Mouse (Mus musculus) heart, embryonic 15.5 days (tissue): ENCODE measurements at regions not wholly inside any gene's neighbourhood (a gene's known extent, or its start where the extent isn't known, plus 50 kb on each side); places are given as distances from the start of the nearest gene placed in this dataset.

ENCODE experiments used
- ATAC-seq: fragments of 200-750 bp; cut with Nextera tagmentation; replicated peaks from 2 replicates; pipeline ENCODE4 v1.8.0; 2017; ENCODE audit warnings: low read depth, moderate TSS enrichment; ENCODE audit not compliant: insufficient number of reproducible peaks, insufficient read depth, low FRiP score
- H3K27ac ChIP-seq: fragments of 300-500 bp; sonication (generic); 2 replicates; pipeline ENCODE4 v1.5.1; 2015; ENCODE audit warnings: mild to moderate bottlenecking, inconsistent platforms
- H3K27me3 ChIP-seq: fragments of 300-500 bp; sonication (generic); 2 replicates; pipeline ENCODE4 v1.6.1; 2015; ENCODE audit warnings: inconsistent platforms
- H3K36me3 ChIP-seq: fragments of 300-500 bp; sonication (generic); 2 replicates; pipeline ENCODE4 v1.6.1; 2015; ENCODE audit warnings: mild to moderate bottlenecking, inconsistent platforms
- H3K4me1 ChIP-seq: fragments of 300-500 bp; sonication (generic); replicated peaks from 2 replicates; pipeline ENCODE4 v1.6.1; 2015; ENCODE audit warnings: inconsistent platforms
- H3K4me2 ChIP-seq: fragments of 300-500 bp; sonication (generic); 2 replicates; pipeline ENCODE4 v1.6.1; 2015; ENCODE audit warnings: inconsistent platforms, mild to moderate bottlenecking, moderate library complexity
- H3K4me3 ChIP-seq: fragments of 300-500 bp; sonication (generic); 2 replicates; pipeline ENCODE4 v1.5.1; 2015; ENCODE audit warnings: mild to moderate bottlenecking, inconsistent platforms
- H3K9ac ChIP-seq: fragments of 300-500 bp; sonication (generic); 2 replicates; pipeline ENCODE4 v1.6.1; 2015; ENCODE audit warnings: mild to moderate bottlenecking, inconsistent platforms
- H3K9me3 ChIP-seq: fragments of 300-500 bp; sonication (generic); replicated peaks from 2 replicates; pipeline ENCODE4 v1.6.1; 2016; ENCODE audit warnings: inconsistent platforms
- WGBS: fragments of 180-500 bp; shearing (Covaris S2); methylation state at CpG from one replicate; pipeline ENCODE4 v1.1.7; 2015; ENCODE audit warnings: mixed read lengths; 5-methylcytosine and 5-hydroxymethylcytosine counted together

- Histone ChIP-seq H3K27me3 (peaks cover 3% of the 10 kb centered on the region; the same call in 1 of the 2 replicates), H3K4me1 (no peaks in the 10 kb centered on the region), H3K36me3 (no peaks in the 10 kb centered on the region), H3K4me2 (no peak overlapping the region), H3K9me3 (no peaks in the 10 kb centered on the region), H3K4me3 (no peak overlapping the region), H3K9ac (no peak overlapping the region), H3K27ac (no peak overlapping the region)
- 69% methylated on average over 18 of the region's 18 CpGs for WGBS
- no peak for ATAC-seq
Measured at GRCm38 (mm10) chr8:26677584-26678138, 299.5 kb upstream of the Zfp703 start.

- no peaks in the 10 kb centered on the region for H3K9me3 ChIP-seq
- H3K27ac ChIP-seq = no peak overlapping the region
- no peaks in the 10 kb centered on the region for H3K36me3 ChIP-seq
- WGBS = 57% methylated on average over 11 of the region's 11 CpGs
- no peaks in the 10 kb centered on the region for H3K4me1 ChIP-seq
- peaks cover 4% of the 10 kb centered on the region for H3K27me3 ChIP-seq
- no peak overlapping the region for H3K9ac ChIP-seq
- no peak overlapping the region for H3K4me2 ChIP-seq
- H3K4me3 ChIP-seq = no peak overlapping the region
- no peak for ATAC-seq
Measured at GRCm38 (mm10) chr8:26680891-26681381, 296.2 kb upstream of the Zfp703 start.

GRCm38 (mm10) chr8:26687146-26687545 lies 290.0 kb upstream of the Zfp703 start:
- peaks cover 16% of the 10 kb centered on the region for H3K27me3 ChIP-seq
- H3K27ac ChIP-seq = no peak overlapping the region
- ATAC-seq = no peak
- no peak overlapping the region for H3K9ac ChIP-seq
- no peak overlapping the region for H3K4me2 ChIP-seq
- no peaks in the 10 kb centered on the region for H3K4me1 ChIP-seq
- H3K9me3 ChIP-seq = no peaks in the 10 kb centered on the region
- H3K36me3 ChIP-seq = no peaks in the 10 kb centered on the region
- H3K4me3 ChIP-seq = no peak overlapping the region

- Histone ChIP-seq H3K36me3 (no peaks in the 10 kb centered on the region), H3K4me3 (no peak overlapping the region), H3K27ac (no peak overlapping the region), H3K27me3 (peaks cover 18% of the 10 kb centered on the region; the same call in 1 of the 2 replicates), H3K4me2 (no peak overlapping the region), H3K9me3 (no peaks in the 10 kb centered on the region), H3K4me1 (no peaks in the 10 kb centered on the region), H3K9ac (no peak overlapping the region)
- 67% methylated on average over 4 of the region's 4 CpGs for WGBS
- no peak for ATAC-seq
Measured at GRCm38 (mm10) chr8:26688035-26688434, 289.1 kb upstream of the Zfp703 start.

- Histone ChIP-seq H3K9ac (no peak overlapping the region), H3K36me3 (no peaks in the 10 kb centered on the region), H3K27me3 (peaks cover 18% of the 10 kb centered on the region; the same call in 1 of the 2 replicates), H3K27ac (no peak overlapping the region), H3K4me3 (no peak overlapping the region), H3K4me2 (no peak overlapping the region), H3K4me1 (no peaks in the 10 kb centered on the region), H3K9me3 (no peaks in the 10 kb centered on the region)
- WGBS = 81% methylated on average over 5 of the region's 5 CpGs
- ATAC-seq = no peak
Measured at GRCm38 (mm10) chr8:26688745-26689478, 288.2 kb upstream of the Zfp703 start.

GRCm38 (mm10) chr8:26689479-26690177 lies 287.5 kb upstream of the Zfp703 start:
- ATAC-seq = no peak; the same call in 1 of the 2 replicates
- no peak overlapping the region for H3K27ac ChIP-seq
- H3K4me2 ChIP-seq = no peak overlapping the region
- no peaks in the 10 kb centered on the region for H3K36me3 ChIP-seq
- 41% methylated on average over 10 of the region's 10 CpGs for WGBS
- no peak overlapping the region for H3K4me3 ChIP-seq
- H3K27me3 ChIP-seq = peaks cover 18% of the 10 kb centered on the region; the same call in 1 of the 2 replicates
- H3K9ac ChIP-seq = no peak overlapping the region
- H3K9me3 ChIP-seq = no peaks in the 10 kb centered on the region
- no peaks in the 10 kb centered on the region for H3K4me1 ChIP-seq

- Histone ChIP-seq H3K27ac (no peak overlapping the region), H3K4me3 (no peak overlapping the region), H3K27me3 (peaks cover 18% of the 10 kb centered on the region; the same call in 1 of the 2 replicates), H3K36me3 (no peaks in the 10 kb centered on the region), H3K4me2 (no peak overlapping the region), H3K9me3 (no peaks in the 10 kb centered on the region), H3K9ac (no peak overlapping the region), H3K4me1 (no peaks in the 10 kb centered on the region)
- 58% methylated on average over 6 of the region's 6 CpGs for WGBS
- ATAC-seq = no peak
Measured at GRCm38 (mm10) chr8:26690178-26690735, 286.9 kb upstream of the Zfp703 start.

GRCm38 (mm10) chr8:26697579-26698084 lies 279.5 kb upstream of the Zfp703 start:
- H3K9me3 ChIP-seq = no peaks in the 10 kb centered on the region
- no peak overlapping the region for H3K4me2 ChIP-seq
- H3K4me3 ChIP-seq = no peak overlapping the region
- 91% methylated on average over 1 of the region's 4 CpGs for WGBS
- no peak overlapping the region for H3K9ac ChIP-seq
- H3K4me1 ChIP-seq = no peaks in the 10 kb centered on the region
- no peaks in the 10 kb centered on the region; the same call in 1 of the 2 replicates for H3K27me3 ChIP-seq
- no peak for ATAC-seq
- no peaks in the 10 kb centered on the region for H3K36me3 ChIP-seq
- no peak overlapping the region for H3K27ac ChIP-seq

GRCm38 (mm10) chr8:26698580-26698979 lies 278.5 kb upstream of the Zfp703 start:
- 52% methylated on average over 7 of the region's 7 CpGs for WGBS
- no peaks in the 10 kb centered on the region for H3K36me3 ChIP-seq
- no peak for ATAC-seq
- H3K4me1 ChIP-seq = no peaks in the 10 kb centered on the region
- H3K9me3 ChIP-seq = no peaks in the 10 kb centered on the region
- no peak overlapping the region for H3K27ac ChIP-seq
- no peak overlapping the region for H3K4me3 ChIP-seq
- no peaks in the 10 kb centered on the region; the same call in 1 of the 2 replicates for H3K27me3 ChIP-seq
- H3K4me2 ChIP-seq = no peak overlapping the region
- H3K9ac ChIP-seq = no peak overlapping the region

GRCm38 (mm10) chr8:26706048-26706767 lies 270.9 kb upstream of the Zfp703 start:
- H3K27ac ChIP-seq = no peak overlapping the region
- peaks cover 11% of the 10 kb centered on the region for H3K27me3 ChIP-seq
- H3K4me2 ChIP-seq = no peak overlapping the region
- H3K4me1 ChIP-seq = no peaks in the 10 kb centered on the region
- no peak overlapping the region for H3K9ac ChIP-seq
- no peak overlapping the region for H3K4me3 ChIP-seq
- no peaks in the 10 kb centered on the region for H3K9me3 ChIP-seq
- no peaks in the 10 kb centered on the region for H3K36me3 ChIP-seq
- 67% methylated on average over 9 of the region's 9 CpGs for WGBS
- ATAC-seq = no peak

- H3K4me3 ChIP-seq = no peak overlapping the region
- H3K4me1 ChIP-seq = no peaks in the 10 kb centered on the region
- peaks cover 14% of the 10 kb centered on the region for H3K27me3 ChIP-seq
- no peak overlapping the region for H3K27ac ChIP-seq
- no peak overlapping the region for H3K9ac ChIP-seq
- no peak for ATAC-seq
- H3K9me3 ChIP-seq = no peaks in the 10 kb centered on the region
- no peak overlapping the region for H3K4me2 ChIP-seq
- WGBS = 88% methylated on average over 7 of the region's 7 CpGs
- no peaks in the 10 kb centered on the region for H3K36me3 ChIP-seq
Measured at GRCm38 (mm10) chr8:26706768-26707156, 270.4 kb upstream of the Zfp703 start.
